Mouse (Mus musculus) hindbrain, embryonic 12.5 days (tissue): Measurements from ENCODE around the gene Cap1. TPM values are rescaled to one million over a fixed set of nuclear protein-coding genes. Genes with fewer than 3 reads are reported as not detected.

Experiments used
- ATAC-seq: fragments of 200-750 bp; cut with Nextera tagmentation; 2 replicates; pipeline ENCODE4 v1.8.0; 2017; ENCODE audit warnings: moderate TSS enrichment; ENCODE audit not compliant: low FRiP score
- H3K27ac ChIP-seq: fragments of 300-500 bp; sonication (generic); 2 replicates; pipeline ENCODE4 v1.5.1; 2016; ENCODE audit warnings: mild to moderate bottlenecking
- H3K27me3 ChIP-seq: fragments of 300-500 bp; sonication (generic); 2 replicates; pipeline ENCODE4 v1.6.1; 2016; ENCODE audit warnings: mild to moderate bottlenecking
- H3K36me3 ChIP-seq: fragments of 300-500 bp; sonication (generic); 2 replicates; pipeline ENCODE4 v1.6.1; 2016; ENCODE audit warnings: mild to moderate bottlenecking
- H3K4me1 ChIP-seq: fragments of 300-500 bp; sonication (generic); 2 replicates; pipeline ENCODE4 v1.6.1; 2016
- H3K4me2 ChIP-seq: fragments of 300-500 bp; sonication (generic); replicated peaks from 2 replicates; pipeline ENCODE4 v1.6.1; 2016; ENCODE audit warnings: mild to moderate bottlenecking
- H3K4me3 ChIP-seq: fragments of 300-500 bp; sonication (generic); 2 replicates; pipeline ENCODE4 v1.5.1; 2016; ENCODE audit warnings: mild to moderate bottlenecking
- H3K9ac ChIP-seq: fragments of 300-500 bp; sonication (generic); 2 replicates; pipeline ENCODE4 v1.6.1; 2016; ENCODE audit warnings: mild to moderate bottlenecking, moderate library complexity
- H3K9me3 ChIP-seq: fragments of 300-500 bp; sonication (generic); replicated peaks from 2 replicates; pipeline ENCODE4 v1.6.1; 2016; ENCODE audit warnings: mild to moderate bottlenecking
- whole genome bisulfite sequencing: fragments of 180-500 bp; shearing (Covaris S2); methylation state at CpG from one replicate; pipeline ENCODE4 v1.1.7; 2016; 5-methylcytosine and 5-hydroxymethylcytosine counted together
- polyA plus RNA-seq: library from polyadenylated mRNA; unstranded; fragments of >200 nt; fragmentation: Nextera tagmentation; extraction: Ambion mirVana; gene quantifications from 2 replicates; pipeline ENCODE4 v1.2.1, GENCODE M21; 2016

Cap1 gene
- polyA plus RNA-seq, 1 experiment from 2014 or later, result 55.6 TPM

GRCm38 (mm10) chr4:122857909-122858308 is 27.9 kb downstream of the Cap1 start:
- Histone ChIP-seq H3K27ac (no peak overlapping the region), H3K9me3 (no peaks in the 10 kb centered on the region), H3K9ac (no peak overlapping the region), H3K4me3 (no peak overlapping the region), H3K4me1 (no peaks in the 10 kb centered on the region), H3K36me3 (peaks cover 81% of the 10 kb centered on the region), H3K4me2 (no peak overlapping the region), H3K27me3 (no peaks in the 10 kb centered on the region)
- WGBS, result 59% methylated on average over 2 of the region's 2 CpGs
- no peak for ATAC-seq

GRCm38 (mm10) chr4:122854770-122855169 is 31.1 kb downstream of the Cap1 start:
- Histone ChIP-seq H3K36me3 (peaks cover 79% of the 10 kb centered on the region), H3K4me3 (no peak overlapping the region), H3K27ac (no peak overlapping the region), H3K9me3 (no peaks in the 10 kb centered on the region), H3K27me3 (no peaks in the 10 kb centered on the region), H3K4me2 (no peak overlapping the region), H3K9ac (no peak overlapping the region), H3K4me1 (no peaks in the 10 kb centered on the region)
- no peak for ATAC-seq
- WGBS, result 93% methylated on average over 4 of the region's 4 CpGs

GRCm38 (mm10) chr4:122853691-122854090 is 32.2 kb downstream of the Cap1 start:
- Histone ChIP-seq H3K27ac (no peak overlapping the region), H3K4me1 (no peaks in the 10 kb centered on the region), H3K4me3 (no peak overlapping the region), H3K36me3 (peaks cover 81% of the 10 kb centered on the region), H3K27me3 (no peaks in the 10 kb centered on the region), H3K9me3 (no peaks in the 10 kb centered on the region), H3K4me2 (no peak overlapping the region), H3K9ac (no peak overlapping the region)
- no peak for ATAC-seq
- 62% methylated on average over 2 of the region's 2 CpGs for WGBS

- Histone ChIP-seq H3K9ac (no peak overlapping the region), H3K36me3 (peaks cover 80% of the 10 kb centered on the region), H3K9me3 (no peaks in the 10 kb centered on the region), H3K27me3 (no peaks in the 10 kb centered on the region), H3K4me2 (no peak overlapping the region), H3K4me3 (no peak overlapping the region), H3K4me1 (no peaks in the 10 kb centered on the region), H3K27ac (no peak overlapping the region)
- ATAC-seq, result no peak
Measured at GRCm38 (mm10) chr4:122851535-122851934, 34.3 kb downstream of the Cap1 start.

GRCm38 (mm10) chr4:122848150-122848621 is 37.7 kb downstream of the Cap1 start:
- Histone ChIP-seq H3K9me3 (no peaks in the 10 kb centered on the region), H3K9ac (no peak overlapping the region), H3K27me3 (no peaks in the 10 kb centered on the region), H3K36me3 (peaks cover 80% of the 10 kb centered on the region), H3K27ac (no peak overlapping the region), H3K4me1 (no peaks in the 10 kb centered on the region), H3K4me3 (no peak overlapping the region), H3K4me2 (no peak overlapping the region)
- no peak for ATAC-seq
- 85% methylated on average over 13 of the region's 13 CpGs for WGBS

GRCm38 (mm10) chr4:122838416-122838815 is 47.4 kb downstream of the Cap1 start:
- Histone ChIP-seq H3K4me3 (no peak overlapping the region), H3K36me3 (peaks cover 13% of the 10 kb centered on the region; the same call in 1 of the 2 replicates), H3K9me3 (no peaks in the 10 kb centered on the region), H3K27ac (no peak overlapping the region), H3K4me1 (peaks cover 17% of the 10 kb centered on the region), H3K9ac (no peak overlapping the region), H3K4me2 (no peak overlapping the region), H3K27me3 (no peaks in the 10 kb centered on the region)
- WGBS, result 66% methylated on average over 1 of the region's 1 CpGs
- no peak for ATAC-seq

GRCm38 (mm10) chr4:122837994-122838393 is 47.9 kb downstream of the Cap1 start:
- Histone ChIP-seq H3K4me3 (no peak overlapping the region), H3K4me1 (peaks cover 17% of the 10 kb centered on the region), H3K27ac (no peak overlapping the region), H3K9me3 (no peaks in the 10 kb centered on the region), H3K27me3 (no peaks in the 10 kb centered on the region), H3K4me2 (no peak overlapping the region), H3K9ac (no peak overlapping the region), H3K36me3 (peaks cover 10% of the 10 kb centered on the region; the same call in 1 of the 2 replicates)
- WGBS, result 72% methylated on average over 2 of the region's 2 CpGs
- no peak for ATAC-seq

GRCm38 (mm10) chr4:122837180-122837730 is 48.6 kb downstream of the Cap1 start:
- H3K36me3 ChIP-seq, result peaks cover 10% of the 10 kb centered on the region; the same call in 1 of the 2 replicates
- whole genome bisulfite sequencing, result 79% methylated on average over 6 of the region's 6 CpGs
- H3K4me2 ChIP-seq, result peak overlapping the region; percentile 83
- no peak overlapping the region for H3K9ac ChIP-seq
- no peak for ATAC-seq
- H3K27ac ChIP-seq, result no peak overlapping the region
- peaks cover 17% of the 10 kb centered on the region for H3K4me1 ChIP-seq
- H3K27me3 ChIP-seq, result no peaks in the 10 kb centered on the region
- no peaks in the 10 kb centered on the region for H3K9me3 ChIP-seq
- no peak overlapping the region for H3K4me3 ChIP-seq

GRCm38 (mm10) chr4:122836403-122836775 is 49.5 kb downstream of the Cap1 start:
- H3K36me3 ChIP-seq, result peaks cover 2% of the 10 kb centered on the region; the same call in 1 of the 2 replicates
- peak overlapping the region; percentile 83 for H3K4me2 ChIP-seq
- peak overlapping the region; percentile 82 for H3K9ac ChIP-seq
- ATAC-seq, result peak; percentile 49
- H3K27me3 ChIP-seq, result no peaks in the 10 kb centered on the region
- H3K9me3 ChIP-seq, result no peaks in the 10 kb centered on the region
- peak overlapping the region; percentile 80 for H3K27ac ChIP-seq
- peak overlapping the region; percentile 77 for H3K4me3 ChIP-seq
- H3K4me1 ChIP-seq, result peaks cover 26% of the 10 kb centered on the region
- WGBS, result 1% methylated on average over 7 of the region's 7 CpGs

GRCm38 (mm10) chr4:122835530-122836402 is 50.1 kb downstream of the Cap1 start, which contains the start of gene Ppt1:
Gene Ppt1 (plus strand): TSS chr4:122836242.
- peak within 1 kb of the TSS; percentile 83 for H3K4me2 ChIP-seq
- H3K9ac ChIP-seq, result peak within 1 kb of the TSS; percentile 82
- H3K4me3 ChIP-seq, result peak within 1 kb of the TSS; percentile 77
- 5% methylated on average over 31 of the region's 31 CpGs for WGBS
- peaks cover 27% of the 10 kb centered on the region for H3K4me1 ChIP-seq
- peak; percentile 90 for ATAC-seq
- H3K27me3 ChIP-seq, result no peaks in the 10 kb centered on the region
- H3K36me3 ChIP-seq, result no peaks in the 10 kb centered on the region
- peak within 1 kb of the TSS; percentile 80 for H3K27ac ChIP-seq
- H3K9me3 ChIP-seq, result no peaks in the 10 kb centered on the region

GRCm38 (mm10) chr4:122831888-122832287 is 54.0 kb downstream of the Cap1 start:
- Histone ChIP-seq H3K27me3 (no peaks in the 10 kb centered on the region), H3K4me3 (no peak overlapping the region), H3K4me2 (no peak overlapping the region), H3K36me3 (no peaks in the 10 kb centered on the region), H3K9me3 (no peaks in the 10 kb centered on the region), H3K9ac (no peak overlapping the region), H3K4me1 (peaks cover 15% of the 10 kb centered on the region), H3K27ac (peak overlapping the region; percentile 57; the same call in 1 of the 2 replicates)
- peak; percentile 59 for ATAC-seq
- 23% methylated on average over 1 of the region's 1 CpGs for WGBS

GRCm38 (mm10) chr4:122829339-122829738 is 56.5 kb downstream of the Cap1 start:
- no peaks in the 10 kb centered on the region for H3K27me3 ChIP-seq
- ATAC-seq, result no peak

More at GRCm38 (mm10) chr4:122829339-122829738, 56.5 kb downstream of the Cap1 start:
- no peaks in the 10 kb centered on the region for H3K36me3 ChIP-seq
- H3K27ac ChIP-seq, result no peak overlapping the region
- no peak overlapping the region for H3K4me2 ChIP-seq
- H3K4me1 ChIP-seq, result peaks cover 10% of the 10 kb centered on the region
- WGBS, result 94% methylated on average over 6 of the region's 6 CpGs
- no peak overlapping the region for H3K4me3 ChIP-seq
- no peak overlapping the region for H3K9ac ChIP-seq
- no peaks in the 10 kb centered on the region; the same call in 1 of the 2 replicates for H3K9me3 ChIP-seq
